Mouse (Mus musculus) liver, adult (tissue): ENCODE results near the gene 1700008P02Rik.

Source experiments
- GATA4 ChIP-seq: IDR thresholded peaks from 2 replicates; pipeline ENCODE4 v1.6.1; 2014; ENCODE audit warnings: mild to moderate bottlenecking, low read length; ENCODE audit not compliant: insufficient replicate concordance

The 1700008P02Rik gene

GRCm38 (mm10) chr3:6620343-6620742 is at the start of gene 1700008P02Rik:
TSS of gene 1700008P02Rik (minus strand) at chr3:6620443.
- TF ChIP-seq GATA4, result no peak

- no peak for TF ChIP-seq GATA4
Observed at GRCm38 (mm10) chr3:6649411-6649810, 29.2 kb upstream of the 1700008P02Rik start.

- TF ChIP-seq GATA4, result no peak
Observed at GRCm38 (mm10) chr3:6634256-6634655, 14.0 kb upstream of the 1700008P02Rik start.

DNA sequence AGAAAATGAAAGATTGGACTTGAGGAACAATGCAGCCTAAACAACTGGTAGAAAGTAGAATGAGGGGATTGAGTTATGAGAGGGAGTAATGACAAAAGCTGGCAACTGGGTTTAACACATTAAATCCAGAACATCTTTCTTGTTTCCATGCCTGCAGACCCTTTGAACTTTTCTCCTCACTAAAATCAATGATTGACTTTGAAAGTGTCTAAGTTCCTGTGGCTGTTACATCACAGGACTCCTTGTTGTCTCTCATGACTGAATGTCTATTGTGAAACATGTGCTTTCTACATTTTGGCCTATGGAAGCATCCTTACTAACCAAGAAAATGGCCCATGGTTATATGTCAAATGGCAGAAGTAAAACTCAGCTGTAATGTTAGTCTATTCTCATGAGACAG is 2.4 kb downstream of the 1700008P02Rik start:
- TF ChIP-seq GATA4, result 0 out of 2 replicates have a peak, but pooled peaks have one; percentile 4
